Mouse (Mus musculus) olfactory bulb, adult 2 months (tissue): Measurements from ENCODE around the gene Strn.

Source experiments
- CTCF ChIP-seq: fragments of 200-500 bp; IDR thresholded peaks from 2 replicates; pipeline ENCODE4 v1.5.1; 2012; ENCODE audit warnings: low read depth, mild to moderate bottlenecking, low read length, moderate library complexity; ENCODE audit not compliant: insufficient read depth
- POLR2A ChIP-seq: fragments of 200-500 bp; IDR thresholded peaks from 2 replicates; pipeline ENCODE4 v1.6.1; 2012; ENCODE audit warnings: mild to moderate bottlenecking, low read depth, low read length, moderate library complexity; ENCODE audit not compliant: insufficient read depth

GRCm38 (mm10) chr17:78735731-78736472 lies 1.1 kb downstream of the Strn start:
- TF ChIP-seq CTCF (no peak), POLR2A (no peak)
